Mouse (Mus musculus): Measurements from ENCODE around the gene Hoxb6.

DNA sequence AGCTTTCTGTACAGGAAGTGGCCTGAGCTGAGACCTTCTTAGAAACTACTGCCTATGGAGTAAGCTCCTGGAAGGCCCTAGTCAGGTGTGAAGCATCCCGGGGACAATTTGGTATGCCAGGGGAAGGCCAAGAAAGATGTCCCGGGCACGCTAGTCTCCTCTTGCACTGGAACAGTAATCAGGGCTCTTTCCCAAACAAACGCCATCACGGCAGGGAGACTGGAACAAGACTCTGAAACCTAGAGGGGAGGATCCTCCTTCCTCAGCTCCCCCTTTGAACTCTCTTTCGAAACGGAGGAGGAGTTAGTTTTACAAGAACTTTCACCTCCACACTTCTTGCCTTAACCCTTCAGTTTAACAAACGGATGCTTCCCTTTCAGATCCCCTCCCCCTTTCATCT, 39.8 kb downstream of the Hoxb6 start:
- TF ChIP-seq CTCF (IDR thresholded peaks at IDR 0.05; ENCODE audit: extremely low read depth, insufficient read depth, low read length) (no peak), POLR2A (IDR thresholded peaks at IDR 0.05; ENCODE audit: extremely low read depth, insufficient read depth, low read length) (no peak)

Data from cortical plate, adult 2 months (tissue).